Mouse (Mus musculus) midbrain, embryonic 11.5 days (tissue): ENCODE results near the gene Itgb7. TPM values are rescaled to one million over a fixed set of nuclear protein-coding genes. Genes with fewer than 3 reads are reported as not detected.

ENCODE experiments used
- ATAC-seq: fragments of 200-750 bp; cut with Nextera tagmentation; 2 replicates; pipeline ENCODE4 v1.8.0; 2017; ENCODE audit warnings: moderate TSS enrichment, moderate library complexity; ENCODE audit not compliant: low FRiP score
- DNase-seq: peaks from one replicate; pipeline ENCODE4 v3.0.0; 2015; ENCODE audit warnings: low spot score; ENCODE audit errors: missing footprints
- H3K27ac ChIP-seq: fragments of 300-500 bp; sonication (generic); 2 replicates; pipeline ENCODE4 v1.5.1; 2014; ENCODE audit warnings: low read depth, low read length
- H3K27me3 ChIP-seq: fragments of 300-500 bp; sonication (generic); 2 replicates; pipeline ENCODE4 v1.6.1; 2014; ENCODE audit warnings: mild to moderate bottlenecking, low read length, moderate library complexity, mixed read lengths; ENCODE audit not compliant: control insufficient read depth, insufficient read depth
- H3K36me3 ChIP-seq: fragments of 300-500 bp; sonication (generic); 2 replicates; pipeline ENCODE4 v1.6.1; 2014; ENCODE audit warnings: mild to moderate bottlenecking, low read length, moderate library complexity, mixed read lengths; ENCODE audit not compliant: control insufficient read depth, insufficient read depth
- H3K4me1 ChIP-seq: fragments of 300-500 bp; sonication (generic); 2 replicates; pipeline ENCODE4 v1.6.1; 2014; ENCODE audit warnings: low read length; ENCODE audit not compliant: control insufficient read depth, insufficient read depth
- H3K4me2 ChIP-seq: fragments of 300-500 bp; sonication (generic); 2 replicates; pipeline ENCODE4 v1.6.1; 2014; ENCODE audit warnings: mild to moderate bottlenecking, moderate library complexity
- H3K4me3 ChIP-seq: fragments of 300-500 bp; sonication (generic); 2 replicates; pipeline ENCODE4 v1.5.1; 2014; ENCODE audit warnings: low read depth, low read length
- H3K9ac ChIP-seq: fragments of 300-500 bp; sonication (generic); 2 replicates; pipeline ENCODE4 v1.6.1; 2014; ENCODE audit warnings: low read length
- H3K9me3 ChIP-seq: fragments of 300-500 bp; sonication (generic); 2 replicates; pipeline ENCODE4 v1.6.1; 2016; ENCODE audit warnings: low read length; ENCODE audit not compliant: control insufficient read depth
- WGBS: fragments of 180-500 bp; shearing (Covaris S2); extraction: QIAGEN DNeasy Blood & Tissue Kit; methylation state at CpG from one replicate; pipeline ENCODE4 v1.1.7; 2014; 5-methylcytosine and 5-hydroxymethylcytosine counted together
- polyA plus RNA-seq: library from polyadenylated mRNA; unstranded; fragments of >200 nt; fragmentation: Nextera tagmentation; extraction: Ambion mirVana; gene quantifications from 2 replicates; pipeline ENCODE4 v1.2.1, GENCODE M21; 2014

The Itgb7 gene
- polyA plus RNA-seq, 1 experiment from 2014 or later, result 0.15 TPM

DNA sequence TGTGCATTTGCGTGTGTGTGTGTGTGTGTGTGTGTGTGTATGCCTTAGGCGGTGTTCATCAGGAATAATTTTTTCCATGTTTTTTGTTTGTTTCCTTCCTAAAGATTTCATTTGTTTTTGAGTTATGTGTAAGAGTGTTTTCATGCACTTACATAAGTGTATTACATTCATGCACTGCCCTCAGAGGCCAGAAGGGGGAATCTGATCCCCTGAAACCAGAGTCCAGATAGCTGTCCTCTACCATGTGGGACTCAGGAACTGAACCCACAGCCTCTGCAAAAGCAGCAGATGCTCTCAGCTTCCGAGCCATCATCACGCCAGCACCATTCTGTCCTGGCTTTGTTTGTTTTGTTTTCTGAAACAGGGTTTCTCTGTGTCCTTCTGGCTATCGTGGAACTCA is 33.8 kb upstream of the Itgb7 start:
- no peak for DNase-seq
- H3K9me3 ChIP-seq, result no peaks in the 10 kb centered on the region
- peaks cover under 1% of the 10 kb centered on the region; the same call in 1 of the 2 replicates for H3K27me3 ChIP-seq
- no peak overlapping the region for H3K4me3 ChIP-seq
- no peak overlapping the region for H3K9ac ChIP-seq
- no peak overlapping the region for H3K4me2 ChIP-seq
- 87% methylated on average over 5 of the region's 5 CpGs for WGBS
- no peaks in the 10 kb centered on the region; the same call in 1 of the 2 replicates for H3K4me1 ChIP-seq
- H3K36me3 ChIP-seq, result no peaks in the 10 kb centered on the region
- no peak for ATAC-seq
- H3K27ac ChIP-seq, result no peak overlapping the region

- 71% methylated on average over 2 of the region's 2 CpGs for WGBS
- Histone ChIP-seq H3K36me3 (no peaks in the 10 kb centered on the region), H3K4me3 (no peak overlapping the region), H3K4me1 (peaks cover 4% of the 10 kb centered on the region), H3K9me3 (no peaks in the 10 kb centered on the region), H3K27me3 (peaks cover 10% of the 10 kb centered on the region), H3K27ac (no peak overlapping the region), H3K4me2 (no peak overlapping the region), H3K9ac (no peak overlapping the region)
- ATAC-seq (no peak), DNase-seq (no peak)
Measured at GRCm38 (mm10) chr15:102263037-102263436, 31.3 kb upstream of the Itgb7 start.

- H3K27me3 ChIP-seq, result peaks cover 15% of the 10 kb centered on the region
- WGBS, result 54% methylated on average over 7 of the region's 7 CpGs
- no peak overlapping the region for H3K27ac ChIP-seq
- H3K9me3 ChIP-seq, result no peaks in the 10 kb centered on the region
- no peak overlapping the region for H3K4me2 ChIP-seq
- peaks cover 9% of the 10 kb centered on the region for H3K4me1 ChIP-seq
- ATAC-seq (no peak), DNase-seq (no peak)
- H3K4me3 ChIP-seq, result no peak overlapping the region
- H3K36me3 ChIP-seq, result no peaks in the 10 kb centered on the region
- no peak overlapping the region for H3K9ac ChIP-seq
Measured at GRCm38 (mm10) chr15:102262582-102262981, 30.8 kb upstream of the Itgb7 start.

GRCm38 (mm10) chr15:102258581-102259253 is 27.0 kb upstream of the Itgb7 start:
- no peak overlapping the region for H3K9ac ChIP-seq
- 11% methylated on average over 8 of the region's 11 CpGs for WGBS
- H3K27ac ChIP-seq, result no peak overlapping the region
- H3K4me3 ChIP-seq, result no peak overlapping the region
- no peak for ATAC-seq
- no peaks in the 10 kb centered on the region for H3K9me3 ChIP-seq
- H3K36me3 ChIP-seq, result no peaks in the 10 kb centered on the region
- H3K4me1 ChIP-seq, result peaks cover 16% of the 10 kb centered on the region
- peak overlapping the region; percentile 74; the same call in 1 of the 2 replicates for H3K4me2 ChIP-seq
- peak; percentile 89 for DNase-seq
- peaks cover 34% of the 10 kb centered on the region for H3K27me3 ChIP-seq

GRCm38 (mm10) chr15:102258076-102258470 is 26.3 kb upstream of the Itgb7 start:
- Histone ChIP-seq H3K9me3 (no peaks in the 10 kb centered on the region), H3K27me3 (peaks cover 34% of the 10 kb centered on the region), H3K9ac (no peak overlapping the region), H3K27ac (no peak overlapping the region), H3K4me2 (peak overlapping the region; percentile 74), H3K4me3 (peak overlapping the region; percentile 49; the same call in 1 of the 2 replicates), H3K4me1 (peaks cover 16% of the 10 kb centered on the region), H3K36me3 (no peaks in the 10 kb centered on the region)
- DNase-seq (peak; percentile 92), ATAC-seq (no peak)
- 3% methylated on average over 12 of the region's 12 CpGs for WGBS

DNA sequence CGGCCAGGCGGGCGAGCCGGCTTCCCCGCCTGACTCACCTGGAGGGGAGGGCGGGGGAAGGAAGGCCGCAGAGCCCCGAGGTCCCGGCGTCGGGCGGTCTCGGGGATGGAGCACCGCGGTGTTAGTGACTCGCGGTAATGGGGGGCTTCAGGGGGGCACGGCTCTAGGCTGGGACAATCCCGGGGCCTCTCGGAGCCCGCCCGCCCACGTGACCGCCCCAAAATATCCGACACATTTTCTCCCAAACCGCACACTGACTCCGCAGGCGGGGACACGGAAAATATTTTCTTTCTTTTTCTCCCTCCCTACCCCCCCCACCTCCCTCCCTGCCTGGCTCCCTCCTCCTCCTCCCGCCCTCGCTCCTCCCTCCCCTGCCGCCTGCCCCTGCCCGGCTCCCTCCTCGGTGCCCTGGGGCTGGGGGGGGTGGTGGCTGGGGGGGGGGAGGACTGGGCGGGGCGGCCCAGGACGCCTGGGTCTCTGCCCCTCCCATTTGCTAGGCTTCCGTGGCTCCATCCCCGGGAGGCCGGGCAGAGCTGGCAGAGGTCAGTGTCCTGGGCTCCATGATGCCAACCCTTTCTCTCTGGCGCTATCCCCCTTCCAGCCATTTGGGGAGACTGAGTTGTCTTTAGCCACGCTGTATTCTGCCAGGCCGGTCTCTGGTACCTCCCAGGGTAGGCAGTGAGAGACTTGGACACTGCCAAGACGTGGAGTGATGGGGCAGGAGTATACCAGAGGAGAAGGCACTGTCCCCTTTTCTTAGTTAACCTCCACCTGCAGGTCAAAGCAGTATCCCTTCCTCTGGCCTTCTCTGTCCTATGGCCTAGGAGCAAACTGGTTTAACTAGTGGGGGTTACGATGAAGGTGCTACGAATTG is 25.7 kb upstream of the Itgb7 start, which contains the start of gene Rarg:
Rarg (minus strand) TSS at position 316 of the 874 bp plus-strand sequence.
- Histone ChIP-seq H3K27ac (no peak within 1 kb of the TSS), H3K36me3 (no peaks in the 10 kb centered on the region), H3K4me1 (peaks cover 16% of the 10 kb centered on the region), H3K4me3 (peak within 1 kb of the TSS; percentile 49), H3K27me3 (peaks cover 34% of the 10 kb centered on the region), H3K4me2 (peak within 1 kb of the TSS; percentile 74), H3K9me3 (no peaks in the 10 kb centered on the region), H3K9ac (peak within 1 kb of the TSS; percentile 63)
- DNase-seq, result peak; percentile 92
- under 1% methylated on average over 35 of the region's 46 CpGs for WGBS
- peak; percentile 63; the same call in 1 of the 2 replicates for ATAC-seq

DNA sequence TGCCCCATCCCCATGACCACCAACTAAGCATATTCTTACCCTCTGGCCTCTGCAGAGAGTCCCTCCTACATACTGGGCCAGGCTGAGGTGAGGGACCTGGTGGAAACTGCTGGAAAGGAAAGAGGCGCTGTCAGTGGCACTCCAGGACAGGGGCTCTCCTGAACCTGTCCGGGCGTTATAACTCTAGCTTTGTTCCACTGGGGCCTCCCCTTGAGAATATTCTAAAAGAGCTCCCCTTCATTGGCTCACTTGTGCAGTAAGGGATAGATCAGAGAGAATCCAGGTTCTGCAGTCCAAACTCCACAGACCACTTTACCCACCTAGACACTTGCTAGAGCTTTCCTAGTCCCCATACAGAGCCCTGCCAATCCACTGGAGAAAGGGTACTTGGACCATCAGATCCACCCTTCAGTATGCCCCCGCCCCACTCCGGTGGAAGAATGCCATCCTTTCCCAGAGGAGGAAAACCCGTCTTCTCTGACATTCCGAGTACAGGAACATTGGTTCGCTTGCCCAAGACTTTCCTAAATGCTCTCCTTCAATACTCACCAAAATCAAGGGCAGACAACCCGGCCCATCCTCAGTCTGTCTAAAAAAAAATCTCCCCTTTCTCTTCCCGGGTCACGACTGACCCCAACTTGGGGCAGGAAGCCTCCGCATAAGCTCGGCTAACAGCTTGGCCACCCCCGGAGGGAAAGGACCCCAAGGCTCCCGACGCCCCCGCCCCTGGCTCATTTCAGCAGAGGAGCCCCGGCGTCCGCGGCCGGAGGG is 24.9 kb upstream of the Itgb7 start:
- peak overlapping the region; percentile 74 for H3K4me2 ChIP-seq
- peaks cover 34% of the 10 kb centered on the region for H3K27me3 ChIP-seq
- no peak overlapping the region for H3K27ac ChIP-seq
- 7% methylated on average over 22 of the region's 22 CpGs for WGBS
- no peaks in the 10 kb centered on the region for H3K9me3 ChIP-seq
- peak overlapping the region; percentile 63 for H3K9ac ChIP-seq
- H3K36me3 ChIP-seq, result no peaks in the 10 kb centered on the region
- ATAC-seq, result no peak; the same call in 1 of the 2 replicates
- peaks cover 16% of the 10 kb centered on the region for H3K4me1 ChIP-seq
- DNase-seq, result peak; percentile 93
- H3K4me3 ChIP-seq, result peak overlapping the region; percentile 49

- WGBS, result 51% methylated on average over 14 of the region's 14 CpGs
- no peaks in the 10 kb centered on the region for H3K9me3 ChIP-seq
- H3K27ac ChIP-seq, result no peak overlapping the region
- H3K9ac ChIP-seq, result no peak overlapping the region
- peaks cover 34% of the 10 kb centered on the region for H3K27me3 ChIP-seq
- DNase-seq (peak; percentile 81), ATAC-seq (no peak)
- no peak overlapping the region for H3K4me2 ChIP-seq
- H3K4me3 ChIP-seq, result no peak overlapping the region
- H3K36me3 ChIP-seq, result no peaks in the 10 kb centered on the region
- peaks cover 16% of the 10 kb centered on the region for H3K4me1 ChIP-seq
Measured at GRCm38 (mm10) chr15:102255547-102256255, 24.0 kb upstream of the Itgb7 start.
